9 mouse cellular contexts compared by ENCODE assay signal in genomic region chr4:64533019-64533418, GRCm38 (mm10).
DNase-seq lines count a peak whose midpoint lies in the region; ATAC-seq lines count a peak whose summit lies in the region.
"Had no signal": no experiment of that assay in that cellular context is flagged by ENCODE, and none has a peak within 500 bp of the region (broad histone marks: within the 10 kb centered on the region; RNA-seq: fewer than 3 reads in every experiment).

No protein-coding gene starts in this region.

- no peak overlapping the region for H3K9ac ChIP-seq in neural tube, embryonic 15.5 days (replicated peaks)
- H3K9ac ChIP-seq: limb, embryonic 15.5 days had no signal

- no peaks in the 10 kb centered on the region for H3K27me3 ChIP-seq in neural tube, embryonic 15.5 days (replicated peaks)
- H3K27me3 ChIP-seq: limb, embryonic 15.5 days had no signal

- ATAC-seq in neural tube, embryonic 15.5 days (ENCODE audit: low FRiP score), result 0 out of 2 replicates have a peak, but pooled peaks have one; percentile 66

- no peak overlapping the region for H3K4me2 ChIP-seq in neural tube, embryonic 15.5 days
- H3K4me2 ChIP-seq: limb, embryonic 15.5 days had no signal

- no peaks in the 10 kb centered on the region for H3K36me3 ChIP-seq in neural tube, embryonic 15.5 days
- H3K36me3 ChIP-seq: limb, embryonic 15.5 days had no signal

- intact Hi-C loops in heart, postnatal 10 days (cut with DNase I), result loop anchor here (5.0 to 10.0 kb wide), 2 partner anchors 592 to 964 kb away; partner anchors contain the start of gene Pappa
- intact Hi-C loops in heart, postnatal 36 days (cut with DNase I), result loop anchor here (5.0 to 10.0 kb wide), 2 partner anchors 592 to 964 kb away; partner anchors contain the start of gene Pappa

- H3K9me3 ChIP-seq in neural tube, embryonic 15.5 days (replicated peaks), result no peaks in the 10 kb centered on the region
- H3K9me3 ChIP-seq: limb, embryonic 15.5 days had no signal

- H3K27ac ChIP-seq in neural tube, embryonic 15.5 days (replicated peaks), result no peak overlapping the region
- H3K27ac ChIP-seq: limb, embryonic 15.5 days had no signal

- no peak overlapping the region for H3K4me3 ChIP-seq in neural tube, embryonic 15.5 days (replicated peaks)
- H3K4me3 ChIP-seq: limb, embryonic 15.5 days had no signal

- WGBS in neural tube, embryonic 15.5 days, result 39% methylated on average over 3 of the region's 3 CpGs

- DNase-seq in heart, postnatal 10 days, result peak; percentile 17 to 20
- no peak for DNase-seq in heart, postnatal 36 days
- no peak for DNase-seq in neural tube, embryonic 10.5 days (ENCODE audit: extremely low spot score, low spot score)
- DNase-seq in cerebellum, postnatal 14 days, result peak; percentile 34 to 36
- peak; percentile 15 for DNase-seq in right cerebral cortex, postnatal 14 days
- DNase-seq in ovary, adult 18-20 months (ENCODE audit: low spot score), result no peak
- DNase-seq in layer of hippocampus, adult 9-10 months (ENCODE audit: low spot score), result no peak

- peaks cover 7% of the 10 kb centered on the region; the same call in 1 of the 2 replicates for H3K4me1 ChIP-seq in neural tube, embryonic 15.5 days
- H3K4me1 ChIP-seq: limb, embryonic 15.5 days had no signal

Comparison
In these comparisons a context has a peak if more than half of its experiments do, and no peak if none do; other contexts are left out.
1. DNase-seq: peak in heart, postnatal 10 days (2 of 2), cerebellum, postnatal 14 days (2 of 2) and right cerebral cortex, postnatal 14 days (single experiment); none in heart, postnatal 36 days (0 of 2), neural tube, embryonic 10.5 days (single experiment), ovary, adult 18-20 months (single experiment) and layer of hippocampus, adult 9-10 months (single experiment).